Mouse (Mus musculus) kidney, embryonic 16.5 days (tissue): ENCODE data around the gene Selenoo. TPM values are rescaled to one million over a fixed set of nuclear protein-coding genes. Genes with fewer than 3 reads are reported as not detected.

Experiments used
- ATAC-seq: fragments of 200-750 bp; cut with Nextera tagmentation; 2 replicates; pipeline ENCODE4 v1.8.0; 2017; ENCODE audit warnings: moderate TSS enrichment; ENCODE audit not compliant: low FRiP score, low TSS enrichment
- H3K27ac ChIP-seq: fragments of 300-500 bp; sonication (generic); 2 replicates; pipeline ENCODE4 v1.5.1; 2014; ENCODE audit warnings: low read length
- H3K27me3 ChIP-seq: fragments of 300-500 bp; sonication (generic); 2 replicates; pipeline ENCODE4 v1.6.1; 2014; ENCODE audit warnings: low read length, control low read depth, mixed read lengths; ENCODE audit not compliant: insufficient read depth
- H3K36me3 ChIP-seq: fragments of 300-500 bp; sonication (generic); 2 replicates; pipeline ENCODE4 v1.6.1; 2014; ENCODE audit warnings: low read length, control low read depth, mixed read lengths; ENCODE audit not compliant: insufficient read depth
- H3K4me1 ChIP-seq: fragments of 300-500 bp; sonication (generic); 2 replicates; pipeline ENCODE4 v1.6.1; 2014; ENCODE audit warnings: low read length, control low read depth, mixed read lengths; ENCODE audit not compliant: insufficient read depth
- H3K4me2 ChIP-seq: fragments of 300-500 bp; sonication (generic); replicated peaks from 2 replicates; pipeline ENCODE4 v1.6.1; 2014; ENCODE audit warnings: low read depth, low read length
- H3K4me3 ChIP-seq: fragments of 300-500 bp; sonication (generic); 2 replicates; pipeline ENCODE4 v1.5.1; 2014; ENCODE audit warnings: mild to moderate bottlenecking, low read length
- H3K9ac ChIP-seq: fragments of 300-500 bp; sonication (generic); replicated peaks from 2 replicates; pipeline ENCODE4 v1.6.1; 2014; ENCODE audit warnings: low read length
- H3K9me3 ChIP-seq: fragments of 300-500 bp; sonication (generic); 2 replicates; pipeline ENCODE4 v1.6.1; 2016; ENCODE audit warnings: low read length, control low read depth
- WGBS: fragments of 180-500 bp; shearing (Covaris S2); extraction: QIAGEN DNeasy Blood & Tissue Kit; methylation state at CpG from one replicate; pipeline ENCODE4 v1.1.7; 2014; 5-methylcytosine and 5-hydroxymethylcytosine counted together
- polyA plus RNA-seq: library from polyadenylated mRNA; unstranded; fragments of >200 nt; fragmentation: Nextera tagmentation; extraction: Ambion mirVana; gene quantifications from 2 replicates; pipeline ENCODE4 v1.2.1, GENCODE M21; 2015

The Selenoo gene
- polyA plus RNA-seq, 1 experiment from 2014 or later: 19.7 TPM

GRCm38 (mm10) chr15:89062518-89062910, 26.4 kb upstream of the Selenoo start:
- Histone ChIP-seq H3K4me3 (no peak overlapping the region), H3K36me3 (no peaks in the 10 kb centered on the region), H3K9me3 (no peaks in the 10 kb centered on the region), H3K27me3 (peaks cover 69% of the 10 kb centered on the region), H3K4me2 (no peak overlapping the region), H3K9ac (no peak overlapping the region), H3K4me1 (peaks cover 11% of the 10 kb centered on the region), H3K27ac (no peak overlapping the region)
- no peak for ATAC-seq
- WGBS: 81% methylated on average over 5 of the region's 5 CpGs

- Histone ChIP-seq H3K27me3 (peaks cover 69% of the 10 kb centered on the region), H3K4me3 (no peak overlapping the region), H3K27ac (no peak overlapping the region), H3K9ac (no peak overlapping the region), H3K4me2 (no peak overlapping the region), H3K4me1 (peaks cover 16% of the 10 kb centered on the region), H3K36me3 (no peaks in the 10 kb centered on the region), H3K9me3 (no peaks in the 10 kb centered on the region)
- WGBS: 76% methylated on average over 7 of the region's 7 CpGs
- ATAC-seq: no peak
Measured at GRCm38 (mm10) chr15:89063001-89063400, 25.9 kb upstream of the Selenoo start.

GRCm38 (mm10) chr15:89063536-89063935, 25.3 kb upstream of the Selenoo start:
- H3K4me3 ChIP-seq: no peak overlapping the region
- no peaks in the 10 kb centered on the region for H3K9me3 ChIP-seq
- no peaks in the 10 kb centered on the region for H3K36me3 ChIP-seq
- 59% methylated on average over 6 of the region's 6 CpGs for WGBS
- ATAC-seq: no peak
- H3K27ac ChIP-seq: no peak overlapping the region
- H3K4me2 ChIP-seq: no peak overlapping the region
- H3K4me1 ChIP-seq: peaks cover 17% of the 10 kb centered on the region
- H3K9ac ChIP-seq: no peak overlapping the region
- peaks cover 68% of the 10 kb centered on the region for H3K27me3 ChIP-seq

- Histone ChIP-seq H3K4me1 (peaks cover 13% of the 10 kb centered on the region; the same call in 1 of the 2 replicates), H3K27ac (no peak overlapping the region), H3K9ac (no peak overlapping the region), H3K4me3 (no peak overlapping the region), H3K36me3 (no peaks in the 10 kb centered on the region), H3K9me3 (no peaks in the 10 kb centered on the region), H3K27me3 (peaks cover 66% of the 10 kb centered on the region), H3K4me2 (no peak overlapping the region)
- ATAC-seq: no peak
- WGBS: 93% methylated on average over 5 of the region's 5 CpGs
Measured at GRCm38 (mm10) chr15:89064891-89065290, 24.0 kb upstream of the Selenoo start.

GRCm38 (mm10) chr15:89067609-89068008, 21.3 kb upstream of the Selenoo start:
- Histone ChIP-seq H3K9ac (no peak overlapping the region), H3K4me1 (peaks cover 9% of the 10 kb centered on the region; the same call in 1 of the 2 replicates), H3K27me3 (peaks cover 42% of the 10 kb centered on the region), H3K9me3 (no peaks in the 10 kb centered on the region), H3K4me3 (peak overlapping the region; percentile 25; the same call in 1 of the 2 replicates), H3K4me2 (peak overlapping the region; percentile 48), H3K36me3 (no peaks in the 10 kb centered on the region), H3K27ac (no peak overlapping the region)
- 26% methylated on average over 35 of the region's 35 CpGs for WGBS
- no peak for ATAC-seq

- Histone ChIP-seq H3K27me3 (peaks cover 40% of the 10 kb centered on the region), H3K4me2 (peak overlapping the region; percentile 48), H3K36me3 (no peaks in the 10 kb centered on the region), H3K4me3 (peak overlapping the region; percentile 25; the same call in 1 of the 2 replicates), H3K4me1 (peaks cover 9% of the 10 kb centered on the region; the same call in 1 of the 2 replicates), H3K27ac (no peak overlapping the region), H3K9me3 (no peaks in the 10 kb centered on the region), H3K9ac (no peak overlapping the region)
- 30% methylated on average over 26 of the region's 26 CpGs for WGBS
- ATAC-seq: no peak
Measured at GRCm38 (mm10) chr15:89068226-89068625, 20.7 kb upstream of the Selenoo start.

- H3K4me1 ChIP-seq: peaks cover 9% of the 10 kb centered on the region; the same call in 1 of the 2 replicates
- no peak overlapping the region for H3K27ac ChIP-seq
- no peak overlapping the region for H3K4me2 ChIP-seq
- WGBS: 73% methylated on average over 19 of the region's 19 CpGs
- no peaks in the 10 kb centered on the region for H3K9me3 ChIP-seq
- no peaks in the 10 kb centered on the region for H3K36me3 ChIP-seq
- no peak for ATAC-seq
- H3K4me3 ChIP-seq: no peak overlapping the region
- H3K27me3 ChIP-seq: peaks cover 37% of the 10 kb centered on the region
- no peak overlapping the region for H3K9ac ChIP-seq
Measured at GRCm38 (mm10) chr15:89069336-89069840, 19.5 kb upstream of the Selenoo start.

GRCm38 (mm10) chr15:89070606-89071005, 18.3 kb upstream of the Selenoo start:
- Histone ChIP-seq H3K36me3 (no peaks in the 10 kb centered on the region), H3K27me3 (peaks cover 35% of the 10 kb centered on the region), H3K4me3 (no peak overlapping the region), H3K27ac (no peak overlapping the region), H3K4me1 (peaks cover 20% of the 10 kb centered on the region), H3K9me3 (no peaks in the 10 kb centered on the region), H3K4me2 (no peak overlapping the region), H3K9ac (no peak overlapping the region)
- WGBS: 72% methylated on average over 24 of the region's 24 CpGs
- no peak for ATAC-seq

- Histone ChIP-seq H3K9me3 (no peaks in the 10 kb centered on the region), H3K9ac (no peak overlapping the region), H3K4me2 (no peak overlapping the region), H3K27me3 (peaks cover 4% of the 10 kb centered on the region; the same call in 1 of the 2 replicates), H3K36me3 (no peaks in the 10 kb centered on the region), H3K27ac (no peak overlapping the region), H3K4me3 (no peak overlapping the region), H3K4me1 (peaks cover 34% of the 10 kb centered on the region)
- no peak for ATAC-seq
- 81% methylated on average over 10 of the region's 10 CpGs for WGBS
Measured at GRCm38 (mm10) chr15:89073993-89074603, 14.8 kb upstream of the Selenoo start.
